Mouse (Mus musculus) liver, embryonic 14.5 days (tissue): ENCODE data around the gene Foxi2. TPM values are rescaled to one million over a fixed set of nuclear protein-coding genes. Genes with fewer than 3 reads are reported as not detected.

ENCODE experiments used
- ATAC-seq: fragments of 200-750 bp; cut with Nextera tagmentation; 2 replicates; pipeline ENCODE4 v1.8.0; 2017; ENCODE audit warnings: moderate number of reproducible peaks, mild to moderate bottlenecking, moderate library complexity; ENCODE audit not compliant: insufficient read depth
- DNase-seq, 3 experiments: peaks; one replicate each; pipeline ENCODE4 v3.0.0-alpha.2; 2012 to 2013; ENCODE audit warnings: low read depth in 3 of 3, low spot score in 3 of 3
- H3K27ac ChIP-seq: fragments of 300-500 bp; sonication (generic); 2 replicates; pipeline ENCODE4 v1.5.1; 2014; ENCODE audit warnings: moderate library complexity, mild to moderate bottlenecking, control low read depth, inconsistent platforms
- H3K27me3 ChIP-seq: fragments of 300-500 bp; sonication (generic); 2 replicates; pipeline ENCODE4 v1.6.1; 2014; ENCODE audit warnings: mild to moderate bottlenecking, low read length, moderate library complexity; ENCODE audit not compliant: control insufficient read depth, insufficient read depth
- H3K36me3 ChIP-seq: fragments of 300-500 bp; sonication (generic); replicated peaks from 2 replicates; pipeline ENCODE4 v1.6.1; 2014; ENCODE audit warnings: low read depth; ENCODE audit not compliant: control insufficient read depth, insufficient read depth
- H3K4me1 ChIP-seq, 2 experiments: fragments of 200-500 bp in 1 of 2; fragments of 300-500 bp in 1 of 2; sonication (generic) in 1 of 2; replicated peaks; 2 replicates each; pipeline ENCODE4 v1.6.1; 2012 to 2014; ENCODE audit warnings: antibody characterized with exemption in 1 of 2, inconsistent platforms in 1 of 2, low read length in 1 of 2; ENCODE audit not compliant: control insufficient read depth in 2 of 2, insufficient read depth in 2 of 2
- H3K4me2 ChIP-seq: fragments of 300-500 bp; sonication (generic); 2 replicates; pipeline ENCODE4 v1.6.1; 2014; ENCODE audit warnings: low read depth, mild to moderate bottlenecking, control low read depth, moderate library complexity
- H3K4me3 ChIP-seq, 2 experiments: fragments of 200-500 bp in 1 of 2; fragments of 300-500 bp in 1 of 2; sonication (generic) in 1 of 2; 2 replicates each; pipeline ENCODE4 v1.5.1; 2012 to 2014; ENCODE audit warnings: low read depth in 2 of 2, low read length in 2 of 2, mild to moderate bottlenecking in 2 of 2, control low read depth in 1 of 2, inconsistent platforms in 1 of 2, moderate library complexity in 1 of 2; ENCODE audit not compliant: insufficient read depth in 1 of 2
- H3K9ac ChIP-seq: fragments of 300-500 bp; sonication (generic); replicated peaks from 2 replicates; pipeline ENCODE4 v1.6.1; 2014; ENCODE audit warnings: mild to moderate bottlenecking, control low read depth, moderate library complexity
- H3K9me3 ChIP-seq: fragments of 300-500 bp; sonication (generic); 2 replicates; pipeline ENCODE4 v1.6.1; 2016; ENCODE audit warnings: low read length, mixed read lengths; ENCODE audit not compliant: control insufficient read depth
- CTCF ChIP-seq: IDR thresholded peaks from 2 replicates; pipeline ENCODE4 v1.5.1; 2016; ENCODE audit warnings: antibody characterized with exemption, low read depth, control low read depth
- WGBS: fragments of 180-500 bp; shearing (Covaris S2); extraction: QIAGEN DNeasy Blood & Tissue Kit; methylation state at CpG from one replicate; pipeline ENCODE4 v1.1.7; 2014; ENCODE audit not compliant: insufficient replicate concordance; 5-methylcytosine and 5-hydroxymethylcytosine counted together
- polyA plus RNA-seq, 2 experiments: library from polyadenylated mRNA; depleted of rRNA in 1 of 2; stranded (reverse) in 1 of 2; unstranded in 1 of 2; fragments of >200 nt; fragmentation: Nextera tagmentation in 1 of 2; extraction: Ambion mirVana in 1 of 2; gene quantifications; 2 replicates each; pipeline versions ENCODE4 v1.2.1 to v1.2.3; 2012 to 2014

Gene Foxi2
- polyA plus RNA-seq, 2 experiments, result not detected

DNA sequence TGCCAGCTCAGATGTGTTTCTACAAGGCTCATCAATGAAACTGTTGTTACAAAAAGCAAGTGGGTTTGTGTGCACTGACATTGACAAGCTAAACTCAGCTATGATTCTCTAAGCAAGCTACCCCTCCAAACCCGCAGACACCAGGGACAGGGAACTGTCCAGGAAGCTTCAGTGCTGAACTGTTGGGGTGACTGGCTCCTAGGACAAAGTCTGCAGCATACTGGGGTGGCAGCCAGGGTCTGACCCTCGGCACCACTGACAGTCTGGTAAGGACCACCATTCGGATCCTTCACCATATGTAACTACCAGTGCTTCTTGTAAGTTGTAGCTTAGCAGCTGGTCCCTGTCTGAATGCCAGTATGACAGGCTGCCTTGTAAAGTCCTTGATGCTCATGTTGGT, 43.6 kb downstream of the Foxi2 start:
- no peaks in the 10 kb centered on the region for H3K9me3 ChIP-seq
- TF ChIP-seq CTCF, result no peak
- no peaks in the 10 kb centered on the region for H3K4me1 ChIP-seq
- ATAC-seq, result no peak
- WGBS, result 23% methylated on average over 3 of the region's 3 CpGs
- H3K27me3 ChIP-seq, result no peaks in the 10 kb centered on the region
- no peak overlapping the region for H3K4me2 ChIP-seq
- DNase-seq, result no peak
- no peak overlapping the region for H3K27ac ChIP-seq
- no peak overlapping the region for H3K4me3 ChIP-seq
- no peak overlapping the region for H3K9ac ChIP-seq
- no peaks in the 10 kb centered on the region for H3K36me3 ChIP-seq

Other genes with a start within 250 kb of the Foxi2 start
- not detected in 2 replicates for gene Nps, start 151.6 kb upstream of the Foxi2 start, polyA plus RNA-seq (2012; rRNA removed)
- not detected in 2 replicates for gene Nps, start 151.6 kb upstream of the Foxi2 start, polyA plus RNA-seq (2014; fragmentation: Nextera tagmentation; extraction: Ambion mirVana)
- 0.02 TPM in 1 of 2 replicates, not detected in the other for gene Clrn3, start 118.3 kb downstream of the Foxi2 start, polyA plus RNA-seq (2012; rRNA removed)
- gene Clrn3, start 118.3 kb downstream of the Foxi2 start, polyA plus RNA-seq (2014; fragmentation: Nextera tagmentation; extraction: Ambion mirVana), result not detected in 2 replicates
- 1.5 and 1.9 TPM in 2 replicates for gene Ptpre, start 127.2 kb downstream of the Foxi2 start, polyA plus RNA-seq (2012; rRNA removed)
- 1.7 and 1.8 TPM in 2 replicates for gene Ptpre, start 127.2 kb downstream of the Foxi2 start, polyA plus RNA-seq (2014; fragmentation: Nextera tagmentation; extraction: Ambion mirVana)